Mouse (Mus musculus) liver, adult 2 months (tissue): ENCODE results near the gene Rnf141. TPM values are rescaled to one million over a fixed set of nuclear protein-coding genes. Genes with fewer than 3 reads are reported as not detected.

Source experiments
- DNase-seq: peaks from one replicate; pipeline ENCODE4 v3.0.0-alpha.2; 2011; ENCODE audit warnings: low read depth, low spot score; ENCODE audit errors: extremely low read depth
- H3K27ac ChIP-seq: fragments of 200-500 bp; replicated peaks from 2 replicates; pipeline ENCODE4 v1.5.1; 2012; ENCODE audit warnings: low read depth, mild to moderate bottlenecking, control low read depth, inconsistent platforms, low read length; ENCODE audit not compliant: insufficient read depth
- H3K27me3 ChIP-seq: fragments of 200-500 bp; 2 replicates; pipeline ENCODE4 v1.6.1; 2012; ENCODE audit warnings: mild to moderate bottlenecking, moderate library complexity, low read length, inconsistent platforms; ENCODE audit not compliant: control insufficient read depth, insufficient read depth
- H3K36me3 ChIP-seq: fragments of 200-500 bp; 2 replicates; pipeline ENCODE4 v1.6.1; 2012; ENCODE audit warnings: low read length, inconsistent platforms; ENCODE audit not compliant: control insufficient read depth, insufficient read depth
- H3K4me1 ChIP-seq: fragments of 200-500 bp; 2 replicates; pipeline ENCODE4 v1.6.1; 2011; ENCODE audit warnings: low read length; ENCODE audit not compliant: control insufficient read depth, insufficient read depth
- H3K4me3 ChIP-seq: fragments of 200-500 bp; 2 replicates; pipeline ENCODE4 v1.5.1; 2011; ENCODE audit warnings: low read depth, mild to moderate bottlenecking, control low read depth, low read length, moderate library complexity; ENCODE audit not compliant: insufficient read depth
- H3K79me2 ChIP-seq: fragments of 200-500 bp; 2 replicates; pipeline ENCODE4 v1.6.1; 2012; ENCODE audit warnings: inconsistent platforms, mild to moderate bottlenecking, low read length, moderate library complexity; ENCODE audit not compliant: control insufficient read depth, insufficient read depth
- H3K9ac ChIP-seq: fragments of 200-500 bp; 2 replicates; pipeline ENCODE4 v1.6.1; 2012; ENCODE audit warnings: low read depth, mild to moderate bottlenecking, control low read depth, inconsistent platforms, low read length
- CTCF ChIP-seq: fragments of 200-500 bp; IDR thresholded peaks from 2 replicates; pipeline ENCODE4 v1.5.1; 2011; ENCODE audit warnings: low read depth, low read length, control low read depth
- POLR2A ChIP-seq: fragments of 200-500 bp; IDR thresholded peaks from 2 replicates; pipeline ENCODE4 v1.6.1; 2011; ENCODE audit warnings: low read length, control low read depth; ENCODE audit not compliant: insufficient read depth; ENCODE audit errors: extremely low read depth
- WGBS: fragments of 180-500 bp; shearing (Covaris S2); methylation state at CpG from one replicate; pipeline ENCODE4 v1.1.7; 2018; 5-methylcytosine and 5-hydroxymethylcytosine counted together
- polyA plus RNA-seq: library from polyadenylated mRNA; depleted of rRNA; stranded (reverse); fragments of >200 nt; gene quantifications from 2 replicates; pipeline ENCODE4 v1.2.3, GENCODE M21; 2012
- total RNA-seq: library from RNA; depleted of rRNA; stranded (reverse); fragments of >200 nt; gene quantifications from 2 replicates; pipeline ENCODE4 v1.2.3, GENCODE M21; 2014

Gene Rnf141
- total and polyA plus RNA-seq, 2 experiments: 20.6 to 63.4 TPM

- H3K27ac ChIP-seq: no peak overlapping the region
- no peaks in the 10 kb centered on the region for H3K4me1 ChIP-seq
- TF ChIP-seq POLR2A: no peak
- TF ChIP-seq CTCF: no peak
- 85% methylated on average over 2 of the region's 2 CpGs for WGBS
- H3K4me3 ChIP-seq: no peak overlapping the region
- no peak for DNase-seq
- H3K9ac ChIP-seq: no peak overlapping the region
- no peaks in the 10 kb centered on the region for H3K27me3 ChIP-seq
- H3K79me2 ChIP-seq: no peaks in the 10 kb centered on the region
- H3K36me3 ChIP-seq: no peaks in the 10 kb centered on the region
Observed at GRCm38 (mm10) chr7:110781231-110781711, 63.0 kb downstream of the Rnf141 start.

GRCm38 (mm10) chr7:110780520-110780919 lies 63.7 kb downstream of the Rnf141 start:
- no peak overlapping the region for H3K9ac ChIP-seq
- no peaks in the 10 kb centered on the region for H3K79me2 ChIP-seq
- no peak for TF ChIP-seq POLR2A
- no peak for TF ChIP-seq CTCF
- no peaks in the 10 kb centered on the region for H3K36me3 ChIP-seq
- no peak overlapping the region for H3K4me3 ChIP-seq
- no peaks in the 10 kb centered on the region for H3K4me1 ChIP-seq
- H3K27ac ChIP-seq: no peak overlapping the region
- H3K27me3 ChIP-seq: no peaks in the 10 kb centered on the region
- DNase-seq: no peak
- 91% methylated on average over 4 of the region's 4 CpGs for WGBS

GRCm38 (mm10) chr7:110779605-110780111 lies 64.6 kb downstream of the Rnf141 start:
- no peaks in the 10 kb centered on the region for H3K36me3 ChIP-seq
- no peak for DNase-seq
- no peak overlapping the region for H3K4me3 ChIP-seq
- H3K79me2 ChIP-seq: no peaks in the 10 kb centered on the region
- no peaks in the 10 kb centered on the region for H3K27me3 ChIP-seq
- 94% methylated on average over 8 of the region's 8 CpGs for WGBS
- no peak overlapping the region for H3K27ac ChIP-seq
- H3K4me1 ChIP-seq: no peaks in the 10 kb centered on the region
- H3K9ac ChIP-seq: no peak overlapping the region
- TF ChIP-seq CTCF (no peak), POLR2A (no peak)

GRCm38 (mm10) chr7:110778933-110779332 lies 65.3 kb downstream of the Rnf141 start:
- Histone ChIP-seq H3K27me3 (no peaks in the 10 kb centered on the region), H3K4me3 (no peak overlapping the region), H3K79me2 (no peaks in the 10 kb centered on the region), H3K27ac (no peak overlapping the region), H3K36me3 (no peaks in the 10 kb centered on the region), H3K9ac (no peak overlapping the region), H3K4me1 (no peaks in the 10 kb centered on the region)
- 97% methylated on average over 7 of the region's 7 CpGs for WGBS
- DNase-seq: no peak
- TF ChIP-seq CTCF (no peak), POLR2A (no peak)

- no peak overlapping the region for H3K9ac ChIP-seq
- no peak overlapping the region for H3K27ac ChIP-seq
- no peak for DNase-seq
- H3K4me3 ChIP-seq: no peak overlapping the region
- H3K36me3 ChIP-seq: no peaks in the 10 kb centered on the region
- H3K27me3 ChIP-seq: no peaks in the 10 kb centered on the region
- H3K4me1 ChIP-seq: no peaks in the 10 kb centered on the region
- WGBS: 92% methylated on average over 18 of the region's 18 CpGs
- no peak for TF ChIP-seq POLR2A
- TF ChIP-seq CTCF: no peak
- H3K79me2 ChIP-seq: no peaks in the 10 kb centered on the region
Observed at GRCm38 (mm10) chr7:110777146-110778001, 66.9 kb downstream of the Rnf141 start.

GRCm38 (mm10) chr7:110774674-110775073 lies 69.6 kb downstream of the Rnf141 start:
- no peaks in the 10 kb centered on the region for H3K4me1 ChIP-seq
- WGBS: 89% methylated on average over 8 of the region's 8 CpGs
- no peak overlapping the region for H3K4me3 ChIP-seq
- H3K36me3 ChIP-seq: no peaks in the 10 kb centered on the region
- no peak overlapping the region for H3K9ac ChIP-seq
- no peak overlapping the region for H3K27ac ChIP-seq
- TF ChIP-seq POLR2A: no peak
- no peak for TF ChIP-seq CTCF
- DNase-seq: no peak
- H3K27me3 ChIP-seq: no peaks in the 10 kb centered on the region; the same call in 1 of the 2 replicates
- H3K79me2 ChIP-seq: no peaks in the 10 kb centered on the region
